Mouse (Mus musculus): ENCODE data around the gene Tulp2.

- no peak for TF ChIP-seq CTCF (IDR thresholded peaks at IDR 0.05; ENCODE audit: extremely low read depth, insufficient read depth, low read length)
- no peak for TF ChIP-seq POLR2A (IDR thresholded peaks at IDR 0.05; ENCODE audit: extremely low read depth, insufficient read depth, low read length)
Measured at GRCm38 (mm10) chr7:45554744-45555143, 73.1 kb downstream of the Tulp2 start, which contains the start of gene Hsd17b14.

All from cortical plate, adult 2 months (tissue).